In the genomic region with DNA sequence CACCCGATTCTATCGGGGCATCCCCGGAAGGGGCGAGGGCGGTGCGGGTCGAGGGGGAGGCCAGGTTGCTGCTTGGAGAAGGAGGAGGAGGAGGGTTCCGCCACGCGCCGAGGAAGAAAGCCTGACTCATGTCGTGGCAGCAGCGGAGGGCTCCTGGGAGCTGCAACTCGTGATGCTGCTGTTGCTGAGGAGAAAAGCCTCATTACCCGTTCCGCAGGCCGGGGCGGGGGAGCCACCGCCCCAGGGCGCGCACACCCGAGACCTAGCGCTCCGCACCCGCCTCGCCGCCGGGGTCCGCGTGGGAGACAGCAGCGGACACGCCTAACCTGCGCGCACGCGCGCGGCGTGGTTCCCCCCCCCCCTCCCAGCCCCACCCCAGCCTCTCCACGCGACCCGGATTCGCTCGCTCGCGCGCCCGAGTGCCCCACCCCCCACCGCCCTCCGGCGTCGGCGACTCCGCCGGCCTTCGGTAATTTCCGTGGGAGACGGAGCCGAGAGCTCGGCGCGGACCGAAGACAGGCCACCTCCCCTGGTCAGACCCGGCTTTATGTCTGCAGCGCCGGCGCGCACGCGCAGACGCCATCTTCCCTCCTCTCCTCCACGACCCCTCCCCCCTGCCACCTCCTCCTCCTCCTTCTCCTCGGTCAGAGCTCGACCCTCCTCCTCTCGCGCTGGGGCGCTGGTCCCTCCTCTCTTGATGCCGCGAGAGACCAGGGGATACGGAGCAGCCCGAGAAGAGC, we compare ENCODE assay signal across 8 mouse cellular contexts. TPM values are rescaled to one million over a fixed set of nuclear protein-coding genes. Genes with fewer than 3 reads are reported as not detected.
A peak's percentile ranks its signal among the peaks of the same experiment; 100 is the strongest.
DNase-seq lines count a peak whose midpoint lies in the region; ATAC-seq and TF ChIP-seq lines count a peak whose summit lies in the region.

No protein-coding gene starts in this region.

- peaks cover 33% of the 10 kb centered on the region for H3K36me3 ChIP-seq in hindbrain, embryonic 10.5 days
- peaks cover 13% of the 10 kb centered on the region for H3K36me3 ChIP-seq in lung, embryonic 15.5 days

- TF ChIP-seq POLR2A in olfactory bulb, adult 2 months (IDR thresholded peaks at IDR 0.05; ENCODE audit: insufficient read depth, low read depth, low read length) = peak; percentile 30

- H3K4me1 ChIP-seq in hindbrain, embryonic 10.5 days (replicated peaks) = peaks cover 49% of the 10 kb centered on the region
- peaks cover 39% of the 10 kb centered on the region for H3K4me1 ChIP-seq in lung, embryonic 15.5 days
- H3K4me1 ChIP-seq in olfactory bulb, adult 2 months (ENCODE audit: control insufficient read depth, insufficient read depth, low read length) = peaks cover 27% of the 10 kb centered on the region

- peak overlapping the region; percentile 80 for H3K9ac ChIP-seq in lung, embryonic 15.5 days

- H3K27ac ChIP-seq in hindbrain, embryonic 10.5 days = peak overlapping the region; percentile 99
- H3K27ac ChIP-seq in lung, embryonic 15.5 days = peak overlapping the region; percentile 99
- H3K27ac ChIP-seq in olfactory bulb, adult 2 months (ENCODE audit: insufficient read depth, low read depth, low read length) = peak overlapping the region; percentile 89

- under 1% methylated on average over 67 of the region's 81 CpGs for WGBS in hindbrain, embryonic 10.5 days
- WGBS in lung, embryonic 15.5 days = under 1% methylated on average over 64 of the region's 81 CpGs
- WGBS in olfactory bulb, adult 2 months = under 1% methylated on average over 70 of the region's 81 CpGs

- no peaks in the 10 kb centered on the region for H3K27me3 ChIP-seq in hindbrain, embryonic 10.5 days (ENCODE audit: insufficient read depth, poor library complexity, severe bottlenecking)
- no peaks in the 10 kb centered on the region for H3K27me3 ChIP-seq in lung, embryonic 15.5 days

- H3K9me3 ChIP-seq in hindbrain, embryonic 10.5 days = no peaks in the 10 kb centered on the region
- no peaks in the 10 kb centered on the region for H3K9me3 ChIP-seq in lung, embryonic 15.5 days

- no peak for TF ChIP-seq CTCF in olfactory bulb, adult 2 months (IDR thresholded peaks at IDR 0.05; ENCODE audit: insufficient read depth, low read depth, low read length)

- peak; percentile 98 for DNase-seq in ES-CJ7 (ENCODE audit: low read depth, low spot score)
- DNase-seq in cerebellum, adult 18-20 months = peak; percentile 97 to 98
- DNase-seq in hindbrain, embryonic 10.5 days (ENCODE audit: low spot score) = peak; percentile 99
- DNase-seq in layer of hippocampus, adult 9-10 months (ENCODE audit: low spot score) = peak; percentile 75
- DNase-seq in thymus, adult 18-20 months = peak; percentile 90 to 92

- peak overlapping the region; percentile 89 for H3K4me2 ChIP-seq in lung, embryonic 15.5 days

- ATAC-seq in frontal cortex, adult (ENCODE audit: low TSS enrichment) = peak; percentile 66
- peak; percentile 96 for ATAC-seq in lung, embryonic 15.5 days (ENCODE audit: borderline replicate concordance, extremely low read depth, low FRiP score, low TSS enrichment)

- H3K4me3 ChIP-seq in hindbrain, embryonic 10.5 days = peak overlapping the region; percentile 96
- peak overlapping the region; percentile 94 for H3K4me3 ChIP-seq in lung, embryonic 15.5 days
- H3K4me3 ChIP-seq in olfactory bulb, adult 2 months (ENCODE audit: insufficient read depth, low read depth, low read length) = peak overlapping the region; percentile 98

RNA-seq across cellular contexts. Expression of a gene that starts 0.5 kb away (rescaled TPM):
- 328 and 552 TPM in 2 replicates for polyA plus RNA-seq in hindbrain, embryonic 10.5 days (2016; fragmentation: Nextera tagmentation; extraction: Ambion mirVana)
- polyA plus RNA-seq in lung, embryonic 15.5 days (2015; fragmentation: Nextera tagmentation; extraction: Ambion mirVana) = 625 and 654 TPM in 2 replicates
- polyA plus RNA-seq in olfactory bulb, adult 2 months (2012; ENCODE audit: insufficient read depth, insufficient read length, low replicate concordance, missing spikeins) = 527 and 635 TPM in 2 replicates

Comparison
In these comparisons a context has a peak if more than half of its experiments do, and no peak if none do; other contexts are left out.
1. Peak in every context shown above with its lines: DNase-seq, ATAC-seq, H3K4me3 ChIP-seq and H3K27ac ChIP-seq.